Comparison of ENCODE assay signal across 20 mouse cellular contexts in genomic region chr13:4233536-4234172, GRCm38 (mm10). TPM values are rescaled to one million over a fixed set of nuclear protein-coding genes. Genes with fewer than 3 reads are reported as not detected.
DNase-seq lines count a peak whose midpoint lies in the region; ATAC-seq and TF ChIP-seq lines count a peak whose summit lies in the region.
"Had no signal": no experiment of that assay in that cellular context is flagged by ENCODE, and none has a peak within 500 bp of the region (broad histone marks: within the 10 kb centered on the region; RNA-seq: fewer than 3 reads in every experiment).

No protein-coding gene starts in this region.

- no peak overlapping the region for H3K9ac ChIP-seq in intestine, postnatal 0 days (ENCODE audit: low read depth, low read length)
- no peak overlapping the region for H3K9ac ChIP-seq in liver, embryonic 11.5 days (ENCODE audit: low read depth, low read length)
- H3K9ac ChIP-seq: forebrain, embryonic 12.5 days had no signal

- peak; percentile 97 for ATAC-seq in intestine, postnatal 0 days
- ATAC-seq in liver, embryonic 11.5 days (replicated peaks; ENCODE audit: low FRiP score): peak; percentile 84
- ATAC-seq: Patski had no signal

- H3K27me3 ChIP-seq in intestine, postnatal 0 days (replicated peaks; ENCODE audit: control insufficient read depth, insufficient read depth, low read length): no peaks in the 10 kb centered on the region
- H3K27me3 ChIP-seq in liver, embryonic 11.5 days (replicated peaks; ENCODE audit: control insufficient read depth, insufficient read depth, low read length): no peaks in the 10 kb centered on the region
- H3K27me3 ChIP-seq: CH12.LX; forebrain, embryonic 12.5 days; Patski had no signal

- H3K9me3 ChIP-seq in intestine, postnatal 0 days (ENCODE audit: control insufficient read depth): no peaks in the 10 kb centered on the region
- no peaks in the 10 kb centered on the region for H3K9me3 ChIP-seq in liver, embryonic 11.5 days (ENCODE audit: control insufficient read depth, low read length)
- H3K9me3 ChIP-seq: forebrain, embryonic 12.5 days; heart, embryonic 10.5 days had no signal

- peak overlapping the region; percentile 68 for H3K27ac ChIP-seq in intestine, postnatal 0 days (ENCODE audit: low read depth, low read length)
- H3K27ac ChIP-seq in liver, embryonic 11.5 days (ENCODE audit: low read depth, low read length): no peak overlapping the region
- H3K27ac ChIP-seq: forebrain, embryonic 12.5 days; gastrocnemius, adult 2 months; heart, embryonic 10.5 days had no signal

- TF ChIP-seq CTCF in intestine, postnatal 0 days (IDR thresholded peaks at IDR 0.05; ENCODE audit: low read depth): no peak

- peak overlapping the region; percentile 36 for H3K4me3 ChIP-seq in intestine, postnatal 0 days (ENCODE audit: low read depth, low read length)
- peak overlapping the region; percentile 31 for H3K4me3 ChIP-seq in liver, embryonic 11.5 days (ENCODE audit: low read depth, low read length)
- H3K4me3 ChIP-seq: forebrain, embryonic 12.5 days; gastrocnemius, adult 2 months; heart, embryonic 10.5 days had no signal

- WGBS in intestine, postnatal 0 days: 28% methylated on average over 3 of the region's 3 CpGs
- WGBS in liver, embryonic 11.5 days: 55% methylated on average over 3 of the region's 3 CpGs

- H3K4me1 ChIP-seq in intestine, postnatal 0 days (replicated peaks; ENCODE audit: control insufficient read depth, insufficient read depth, low read length): peaks cover 3% of the 10 kb centered on the region; the same call in 1 of the 2 replicates
- H3K4me1 ChIP-seq in liver, embryonic 11.5 days (replicated peaks; ENCODE audit: control insufficient read depth, insufficient read depth, low read length): no peaks in the 10 kb centered on the region
- H3K4me1 ChIP-seq: forebrain, embryonic 12.5 days; heart, embryonic 10.5 days had no signal

- no peaks in the 10 kb centered on the region for H3K36me3 ChIP-seq in intestine, postnatal 0 days (ENCODE audit: control insufficient read depth, insufficient read depth)
- H3K36me3 ChIP-seq in liver, embryonic 11.5 days (ENCODE audit: control insufficient read depth, insufficient read depth, low read length): no peaks in the 10 kb centered on the region
- H3K36me3 ChIP-seq: forebrain, embryonic 12.5 days; heart, embryonic 10.5 days had no signal

- DNase-seq in kidney, adult 9 months: peak; percentile 95
- DNase-seq in liver, embryonic 11.5 days (ENCODE audit: low spot score): no peak
- DNase-seq in lung, postnatal 25 days (ENCODE audit: low spot score): peak; percentile 59
- DNase-seq in gastrocnemius, postnatal 4 days (ENCODE audit: low spot score in 2 of 2): no peak
- no peak for DNase-seq in testis, postnatal 10 days (ENCODE audit: low spot score)
- DNase-seq in frontal cortex, postnatal 36 days (ENCODE audit: low spot score in 2 of 2): no peak
- no peak for DNase-seq in retina, embryonic 14.5 days (ENCODE audit: low spot score)
- DNase-seq: adrenal gland, adult 8-10 months; cerebellum, adult 9-11 months; gastrocnemius, adult 2 months; right cerebral cortex, postnatal 4 days had no signal

- peak overlapping the region; percentile 52 for H3K4me2 ChIP-seq in intestine, postnatal 0 days (replicated peaks; ENCODE audit: low read depth)
- H3K4me2 ChIP-seq in liver, embryonic 11.5 days: peak overlapping the region; percentile 19; the same call in 1 of the 2 replicates
- H3K4me2 ChIP-seq: forebrain, embryonic 12.5 days had no signal

RNA-seq across cellular contexts. Expression of gene Akr1c19, which starts 5.2 kb away (rescaled TPM):
- polyA plus RNA-seq in intestine, postnatal 0 days (2015; fragmentation: Nextera tagmentation; extraction: Ambion mirVana): 936 and 1,023 TPM in 2 replicates
- polyA plus RNA-seq in liver, embryonic 11.5 days (2014; fragmentation: Nextera tagmentation; extraction: Ambion mirVana): 45.6 and 48.5 TPM in 2 replicates
- total RNA-seq in gastrocnemius, postnatal 4 days (2021): under 1 TPM; 0.21 to 0.66 TPM
- total RNA-seq: CH12.LX; megakaryocyte progenitor cell, adult 5-6 weeks had no signal

RNA-seq across cellular contexts. Expression of gene Akr1c13, which starts 42.7 kb away (rescaled TPM):
- polyA plus RNA-seq in intestine, postnatal 0 days (2015; fragmentation: Nextera tagmentation; extraction: Ambion mirVana): 458 and 493 TPM in 2 replicates
- 29.3 and 32.8 TPM in 2 replicates for polyA plus RNA-seq in liver, embryonic 11.5 days (2014; fragmentation: Nextera tagmentation; extraction: Ambion mirVana)
- 1 to 10 TPM in 1 of 2 experiments, under 1 TPM in 1; 0.98 to 1.6 TPM for total RNA-seq in gastrocnemius, postnatal 4 days (2021)
- total RNA-seq: left cerebral cortex, postnatal 10 days had no signal

RNA-seq across cellular contexts. Expression of gene Akr1c12, which starts 45.6 kb away (rescaled TPM):
- polyA plus RNA-seq in intestine, postnatal 0 days (2015; fragmentation: Nextera tagmentation; extraction: Ambion mirVana): 215 and 226 TPM in 2 replicates
- polyA plus RNA-seq in liver, embryonic 11.5 days (2014; fragmentation: Nextera tagmentation; extraction: Ambion mirVana): 16.7 and 17.8 TPM in 2 replicates
- total RNA-seq in gastrocnemius, postnatal 4 days (2021): not detected
- total RNA-seq: gastrocnemius, adult 2 months; layer of hippocampus, adult 18-20 months; left cerebral cortex, postnatal 10 days had no signal
- polyA plus RNA-seq: embryonic facial prominence, embryonic 11.5 days had no signal

Comparison
In these comparisons a context has a peak if more than half of its experiments do, and no peak if none do; other contexts are left out.
1. DNase-seq: peak in kidney, adult 9 months (single experiment) and lung, postnatal 25 days (single experiment); none in liver, embryonic 11.5 days (single experiment), gastrocnemius, postnatal 4 days (0 of 2), testis, postnatal 10 days (single experiment), frontal cortex, postnatal 36 days (0 of 2) and retina, embryonic 14.5 days (single experiment).
2. RNA of gene Akr1c19, which starts 5.2 kb away (polyA plus RNA-seq): 936 to 1,023 TPM in intestine, postnatal 0 days; 45.6 to 48.5 TPM in liver, embryonic 11.5 days; every median in the first group is over 10 times any median in the second.
3. RNA of gene Akr1c13, which starts 42.7 kb away (polyA plus RNA-seq): 458 to 493 TPM in intestine, postnatal 0 days; 29.3 to 32.8 TPM in liver, embryonic 11.5 days; every median in the first group is over 10 times any median in the second.
4. RNA of gene Akr1c12, which starts 45.6 kb away (polyA plus RNA-seq): 215 to 226 TPM in intestine, postnatal 0 days; 16.7 to 17.8 TPM in liver, embryonic 11.5 days; every median in the first group is over 10 times any median in the second.